In genomic region chr6:72788892-72789699, GRCm38 (mm10) we compare ENCODE assay signal across 8 mouse cellular contexts. TPM values are rescaled to one million over a fixed set of nuclear protein-coding genes. Genes with fewer than 3 reads are reported as not detected.
DNase-seq lines count a peak whose midpoint lies in the region; ATAC-seq and TF ChIP-seq lines count a peak whose summit lies in the region.

Gene Tcf7l1, minus strand, starts transcription at chr6:72789254.

- peak within 1 kb of the TSS; percentile 100 for H3K4me2 ChIP-seq in forebrain, postnatal 0 days (ENCODE audit: low read depth)
- H3K4me2 ChIP-seq in neural tube, embryonic 15.5 days, result peak within 1 kb of the TSS; percentile 95

- peak; percentile 92 for ATAC-seq in forebrain, postnatal 0 days
- ATAC-seq in neural tube, embryonic 15.5 days (ENCODE audit: low FRiP score), result peak; percentile 87

- 2% methylated on average over 61 of the region's 80 CpGs for WGBS in forebrain, postnatal 0 days
- WGBS in neural tube, embryonic 15.5 days, result under 1% methylated on average over 78 of the region's 80 CpGs

- peak; percentile 89 for TF ChIP-seq CTCF in ES-Bruce4 (IDR thresholded peaks at IDR 0.05; ENCODE audit: low read depth, low read length)
- TF ChIP-seq CTCF in forebrain, postnatal 0 days (IDR thresholded peaks at IDR 0.05; ENCODE audit: low read depth), result peak; percentile 99

- peak within 1 kb of the TSS; percentile 28; the same call in 1 of the 2 replicates for H3K27ac ChIP-seq in ES-Bruce4 (ENCODE audit: insufficient read depth, low read length)
- peak within 1 kb of the TSS; percentile 57 for H3K27ac ChIP-seq in forebrain, postnatal 0 days (ENCODE audit: low read depth, low read length)
- H3K27ac ChIP-seq in neural tube, embryonic 15.5 days (replicated peaks), result peak within 1 kb of the TSS; percentile 82

- peak; percentile 25; the same call in 1 of the 2 replicates for TF ChIP-seq EP300 in ES-Bruce4 (IDR thresholded peaks at IDR 0.05; ENCODE audit: insufficient read depth, low read depth, low read length)

- DNase-seq in cerebellum, adult 18-20 months, result peak; percentile 61 to 72
- peak; percentile 93 for DNase-seq in forebrain, postnatal 0 days
- peak; percentile 94 to 96 for DNase-seq in heart, postnatal 36 days
- DNase-seq in layer of hippocampus, adult 18-20 months (ENCODE audit: low spot score in 2 of 2), result peak; percentile 74 to 89
- peak; percentile 89 to 91 for DNase-seq in lung, adult 18-20 months
- DNase-seq in testis, postnatal 10 days (ENCODE audit: low spot score), result peak; percentile 96

- no peaks in the 10 kb centered on the region for H3K9me3 ChIP-seq in ES-Bruce4 (replicated peaks; ENCODE audit: control insufficient read depth, insufficient read depth, low read length, poor library complexity, severe bottlenecking)
- no peaks in the 10 kb centered on the region for H3K9me3 ChIP-seq in forebrain, postnatal 0 days (ENCODE audit: low read length)
- no peaks in the 10 kb centered on the region for H3K9me3 ChIP-seq in neural tube, embryonic 15.5 days (replicated peaks)

- peaks cover 1% of the 10 kb centered on the region for H3K4me1 ChIP-seq in ES-Bruce4 (ENCODE audit: control insufficient read depth, insufficient read depth, low read length)
- no peaks in the 10 kb centered on the region for H3K4me1 ChIP-seq in forebrain, postnatal 0 days (ENCODE audit: insufficient read depth)
- H3K4me1 ChIP-seq in neural tube, embryonic 15.5 days, result peaks cover 30% of the 10 kb centered on the region

- H3K4me3 ChIP-seq in ES-Bruce4 (ENCODE audit: low read depth, low read length), result peak within 1 kb of the TSS; percentile 80
- peak within 1 kb of the TSS; percentile 65 for H3K4me3 ChIP-seq in forebrain, postnatal 0 days (ENCODE audit: low read depth, low read length)
- peak within 1 kb of the TSS; percentile 61 for H3K4me3 ChIP-seq in neural tube, embryonic 15.5 days (replicated peaks)

- TF ChIP-seq POLR2A in ES-Bruce4 (IDR thresholded peaks at IDR 0.05; ENCODE audit: insufficient read depth, low read length), result peak; percentile 24

- peaks cover 12% of the 10 kb centered on the region for H3K36me3 ChIP-seq in ES-Bruce4 (ENCODE audit: control insufficient read depth, insufficient read depth, low read length, poor library complexity, severe bottlenecking)
- no peaks in the 10 kb centered on the region for H3K36me3 ChIP-seq in forebrain, postnatal 0 days (ENCODE audit: insufficient read depth)
- H3K36me3 ChIP-seq in neural tube, embryonic 15.5 days, result no peaks in the 10 kb centered on the region

- H3K9ac ChIP-seq in ES-Bruce4 (ENCODE audit: low read depth, poor library complexity, severe bottlenecking), result peak within 1 kb of the TSS; percentile 88
- H3K9ac ChIP-seq in forebrain, postnatal 0 days, result peak within 1 kb of the TSS; percentile 50
- peak within 1 kb of the TSS; percentile 47 for H3K9ac ChIP-seq in neural tube, embryonic 15.5 days (replicated peaks)

- H3K27me3 ChIP-seq in ES-Bruce4 (ENCODE audit: control insufficient read depth, insufficient read depth, low read length, poor library complexity, severe bottlenecking), result no peaks in the 10 kb centered on the region
- H3K27me3 ChIP-seq in forebrain, postnatal 0 days (ENCODE audit: insufficient read depth, low read length), result no peaks in the 10 kb centered on the region
- H3K27me3 ChIP-seq in neural tube, embryonic 15.5 days (replicated peaks), result peaks cover 19% of the 10 kb centered on the region

- intact Hi-C loops in heart, postnatal 36 days (cut with DNase I), result loop anchor here (1.0 to 2.0 kb wide), 6 partner anchors 38 to 153 kb away; no protein-coding TSS in a partner anchor

RNA-seq across cellular contexts. Expression of gene Tcf7l1, which starts in this region (rescaled TPM):
- 84.8 and 93.4 TPM in 2 replicates for polyA plus RNA-seq in ES-Bruce4 (2011; ENCODE audit: insufficient read depth, insufficient read length, low read depth, missing spikeins)
- 1.1 and 2.1 TPM in 2 replicates for total RNA-seq in forebrain, postnatal 0 days (2014; rRNA removed)
- 3.4 and 4.5 TPM in 2 replicates for polyA plus RNA-seq in forebrain, postnatal 0 days (2015; fragmentation: Nextera tagmentation; extraction: Ambion mirVana)
- total RNA-seq in heart, postnatal 36 days (2021), result 10 to 100 TPM; 10.5 to 11.9 TPM
- 1 to 10 TPM; 3.2 to 3.5 TPM for total RNA-seq in layer of hippocampus, adult 18-20 months (2021)
- 7.0 and 9.8 TPM in 2 replicates for polyA plus RNA-seq in neural tube, embryonic 15.5 days (2015; fragmentation: Nextera tagmentation; extraction: Ambion mirVana)

Comparison
In these comparisons a context has a peak if more than half of its experiments do, and no peak if none do; other contexts are left out.
1. Peak in every context shown above with its lines: DNase-seq, ATAC-seq, H3K4me3 ChIP-seq and H3K27ac ChIP-seq.
2. H3K27ac ChIP-seq: peak in every context shown above with its lines; median percentile 82 in neural tube, embryonic 15.5 days; 57 in forebrain, postnatal 0 days; 28 in ES-Bruce4.